Mouse (Mus musculus) hindbrain, embryonic 10.5 days (tissue): ENCODE data around the gene Mmp24. TPM values are rescaled to one million over a fixed set of nuclear protein-coding genes. Genes with fewer than 3 reads are reported as not detected.
A peak's percentile ranks its signal among the peaks of the same experiment; 100 is the strongest.

Source experiments
- DNase-seq: peaks from one replicate; pipeline ENCODE4 v3.0.0-alpha.2; 2017; ENCODE audit warnings: low spot score
- H3K27ac ChIP-seq: fragments of 300-500 bp; sonication (generic); 2 replicates; pipeline ENCODE4 v1.5.1; 2016; ENCODE audit warnings: mild to moderate bottlenecking, moderate library complexity
- H3K27me3 ChIP-seq: fragments of 300-500 bp; sonication (generic); 2 replicates; pipeline ENCODE4 v1.6.1; 2016; ENCODE audit warnings: mild to moderate bottlenecking; ENCODE audit not compliant: poor library complexity, insufficient read depth, severe bottlenecking
- H3K36me3 ChIP-seq: fragments of 300-500 bp; sonication (generic); 2 replicates; pipeline ENCODE4 v1.6.1; 2016; ENCODE audit warnings: mild to moderate bottlenecking, moderate library complexity
- H3K4me1 ChIP-seq: fragments of 300-500 bp; sonication (generic); replicated peaks from 2 replicates; pipeline ENCODE4 v1.6.1; 2016; ENCODE audit warnings: mild to moderate bottlenecking
- H3K4me3 ChIP-seq: fragments of 300-500 bp; sonication (generic); 2 replicates; pipeline ENCODE4 v1.5.1; 2016; ENCODE audit warnings: mild to moderate bottlenecking, moderate library complexity
- H3K9me3 ChIP-seq: fragments of 300-500 bp; sonication (generic); 2 replicates; pipeline ENCODE4 v1.6.1; 2016; ENCODE audit warnings: mild to moderate bottlenecking, moderate library complexity
- WGBS: fragments of 180-500 bp; shearing (Covaris S2); methylation state at CpG from one replicate; pipeline ENCODE4 v1.1.7; 2016; 5-methylcytosine and 5-hydroxymethylcytosine counted together
- polyA plus RNA-seq: library from polyadenylated mRNA; unstranded; fragments of >200 nt; fragmentation: Nextera tagmentation; extraction: Ambion mirVana; gene quantifications from 2 replicates; pipeline ENCODE4 v1.2.1, GENCODE M21; 2016

Gene Mmp24
- polyA plus RNA-seq, 1 experiment from 2014 or later = 2.5 TPM

DNA sequence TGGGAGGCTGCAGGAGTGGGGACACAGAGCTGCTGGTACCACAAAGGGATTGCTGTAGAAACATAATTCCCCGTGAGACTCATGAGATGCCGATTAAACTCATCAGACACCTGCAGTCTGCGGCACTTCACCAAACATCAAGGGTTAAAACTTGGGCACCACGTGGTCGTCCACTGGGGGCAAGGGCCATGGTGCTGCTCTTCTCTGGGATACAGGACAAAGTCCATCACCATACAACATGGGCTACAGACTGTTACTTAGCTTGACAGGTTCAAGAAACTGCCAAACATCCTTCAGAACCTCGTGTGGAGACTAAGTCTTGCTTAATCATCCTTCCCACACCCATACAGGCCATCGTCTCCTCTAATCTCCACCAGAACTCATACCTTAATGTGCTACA, 85.0 kb downstream of the Mmp24 start:
- DNase-seq = no peak
- Histone ChIP-seq H3K4me1 (0 out of 2 replicates have a peak, but pooled peaks cover 9% of the 10 kb centered on the region), H3K9me3 (no peaks in the 10 kb centered on the region), H3K27me3 (no peaks in the 10 kb centered on the region), H3K4me3 (no peak overlapping the region), H3K36me3 (peaks cover 44% of the 10 kb centered on the region), H3K27ac (no peak overlapping the region)
- 80% methylated on average over 7 of the region's 7 CpGs for WGBS

DNA sequence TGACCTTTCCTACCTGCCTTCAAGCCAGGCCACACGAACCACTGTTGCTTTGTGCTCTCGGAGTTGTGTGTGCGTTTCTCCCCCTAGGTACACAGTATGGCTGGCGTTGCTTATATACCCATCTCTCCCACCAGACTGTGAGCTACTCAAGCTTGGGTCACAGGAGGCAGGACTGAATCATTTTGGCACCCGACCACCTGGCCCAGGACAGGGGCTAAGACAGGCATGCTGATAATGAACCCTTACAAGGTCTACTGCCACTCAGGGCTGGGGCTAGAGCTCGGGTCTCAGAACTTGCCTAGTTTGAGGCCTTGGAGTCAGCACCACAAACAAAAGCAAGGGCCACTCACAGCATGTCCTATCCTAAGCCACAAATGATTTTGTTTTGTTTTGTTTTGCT, 86.4 kb downstream of the Mmp24 start:
- Histone ChIP-seq H3K4me1 (0 out of 2 replicates have a peak, but pooled peaks cover 9% of the 10 kb centered on the region), H3K36me3 (peaks cover 30% of the 10 kb centered on the region), H3K9me3 (no peaks in the 10 kb centered on the region), H3K27ac (no peak overlapping the region; the same call in 1 of the 2 replicates), H3K27me3 (no peaks in the 10 kb centered on the region), H3K4me3 (no peak overlapping the region)
- no peak for DNase-seq
- WGBS = 94% methylated on average over 6 of the region's 6 CpGs

DNA sequence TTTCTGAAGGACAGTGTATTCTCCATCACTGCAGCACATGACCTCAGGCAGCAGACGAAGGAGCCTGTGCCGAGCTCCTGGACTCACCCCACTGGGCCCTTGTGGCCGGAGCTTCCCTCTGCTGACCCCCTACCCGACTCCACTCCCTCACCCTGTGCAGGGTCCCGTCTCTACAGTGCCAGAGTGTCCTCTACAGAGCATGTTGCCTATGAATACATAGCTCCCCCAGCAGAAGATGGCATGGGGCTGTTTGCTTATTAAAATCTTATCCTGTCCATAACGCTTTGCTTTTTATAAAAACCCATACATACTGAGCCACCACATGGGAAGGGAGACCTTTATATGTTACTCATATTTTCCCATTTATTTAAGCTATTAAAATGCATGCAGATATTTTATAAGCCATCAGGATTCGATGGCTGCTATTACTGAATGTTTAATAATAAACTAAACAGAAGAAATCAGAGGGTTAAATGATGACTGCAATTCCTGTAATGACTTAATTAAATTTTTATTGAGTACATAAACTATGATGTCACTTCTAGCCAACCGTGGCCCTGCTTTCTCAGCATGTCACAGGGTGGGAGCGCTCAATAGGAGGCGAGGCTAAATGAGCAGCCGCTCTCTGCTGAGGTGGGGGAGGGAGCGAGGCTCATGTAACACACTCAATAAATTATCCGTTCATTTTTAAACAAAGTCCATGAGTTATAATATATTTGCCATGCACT, 87.6 kb downstream of the Mmp24 start:
- H3K27ac ChIP-seq = peak overlapping the region; percentile 40; the same call in 1 of the 2 replicates
- DNase-seq = peak; percentile 6

DNA sequence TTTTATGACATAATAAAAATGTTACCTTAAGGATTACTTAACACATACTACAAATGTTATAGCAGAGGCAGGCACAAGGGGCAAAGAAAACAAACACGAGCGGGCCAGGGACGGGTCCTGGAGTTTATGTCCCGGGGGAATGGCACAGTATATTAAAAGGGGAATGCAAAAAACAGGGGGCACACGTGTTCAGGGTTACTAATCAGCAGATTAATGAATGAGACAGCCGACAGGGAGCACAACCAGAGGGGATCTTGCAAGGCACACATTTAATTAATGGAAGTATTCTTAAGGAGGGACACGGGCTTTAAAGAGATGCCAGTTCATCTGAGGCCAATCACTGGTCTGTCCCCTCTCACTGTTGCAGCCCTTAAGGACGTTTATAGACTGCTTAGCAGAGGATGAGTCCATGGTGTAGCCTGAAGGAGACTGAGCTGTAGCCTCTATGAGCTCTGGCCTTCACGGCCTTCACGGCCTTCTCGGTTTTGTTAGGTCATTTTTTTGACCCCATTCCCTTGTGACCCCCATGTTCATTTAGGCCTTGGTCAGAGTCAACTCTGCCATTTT, 88.2 kb downstream of the Mmp24 start:
- no peaks in the 10 kb centered on the region for H3K9me3 ChIP-seq
- H3K36me3 ChIP-seq = peaks cover 32% of the 10 kb centered on the region
- 0 out of 2 replicates have a peak, but pooled peaks cover 9% of the 10 kb centered on the region for H3K4me1 ChIP-seq
- H3K4me3 ChIP-seq = no peak overlapping the region
- H3K27me3 ChIP-seq = no peaks in the 10 kb centered on the region
- H3K27ac ChIP-seq = peak overlapping the region; percentile 35; the same call in 1 of the 2 replicates
- peak; percentile 10 for DNase-seq
- WGBS = 71% methylated on average over 11 of the region's 11 CpGs

More for the DNA sequence above, 87.6 kb downstream of the Mmp24 start:
- Histone ChIP-seq H3K4me3 (no peak overlapping the region), H3K9me3 (no peaks in the 10 kb centered on the region), H3K4me1 (0 out of 2 replicates have a peak, but pooled peaks cover 9% of the 10 kb centered on the region), H3K36me3 (peaks cover 30% of the 10 kb centered on the region), H3K27me3 (no peaks in the 10 kb centered on the region)
- 84% methylated on average over 13 of the region's 13 CpGs for WGBS

Other genes starting within 250 kb of the Mmp24 start
- gene Gss, start 182.5 kb upstream of the Mmp24 start, polyA plus RNA-seq = 19.9 and 20.6 TPM in 2 replicates
- gene Myh7b, start 164.1 kb upstream of the Mmp24 start, polyA plus RNA-seq = 0.49 and 0.69 TPM in 2 replicates
- gene Trpc4ap, start 83.0 kb upstream of the Mmp24 start, polyA plus RNA-seq = 133 and 160 TPM in 2 replicates
- gene Edem2, start 45.9 kb upstream of the Mmp24 start, polyA plus RNA-seq = 33.7 and 41.1 TPM in 2 replicates
- gene Gm17581, start 39.5 kb upstream of the Mmp24 start, polyA plus RNA-seq = not detected in 2 replicates
- gene Procr, start 24.2 kb upstream of the Mmp24 start, polyA plus RNA-seq = 1.5 and 1.7 TPM in 2 replicates
- gene BC029722, start 44.1 kb downstream of the Mmp24 start, polyA plus RNA-seq = 8.4 and 16.0 TPM in 2 replicates
- gene Eif6, start 51.6 kb downstream of the Mmp24 start, polyA plus RNA-seq = 247 and 261 TPM in 2 replicates
- 0.24 and 0.44 TPM in 2 replicates for gene Fam83c, start 59.5 kb downstream of the Mmp24 start, polyA plus RNA-seq
- gene Uqcc1, start 155.0 kb downstream of the Mmp24 start, polyA plus RNA-seq = 73.7 and 77.4 TPM in 2 replicates
- gene Gm15557, start 165.4 kb downstream of the Mmp24 start, polyA plus RNA-seq = not detected in 2 replicates
- 0.42 and 1.1 TPM in 2 replicates for gene Gdf5, start 170.0 kb downstream of the Mmp24 start, polyA plus RNA-seq
- gene Cep250, start 181.1 kb downstream of the Mmp24 start, polyA plus RNA-seq = 21.6 and 27.6 TPM in 2 replicates
- gene 6430550D23Rik, start 232.6 kb downstream of the Mmp24 start, polyA plus RNA-seq = 1.2 and 1.5 TPM in 2 replicates
- gene Ergic3, start 232.7 kb downstream of the Mmp24 start, polyA plus RNA-seq = 223 and 257 TPM in 2 replicates